Mouse (Mus musculus) layer of hippocampus, postnatal 25 days (tissue): ENCODE measurements around the gene Prlhr. TPM values are rescaled to one million over a fixed set of nuclear protein-coding genes. Genes with fewer than 3 reads are reported as not detected.

Source experiments
- DNase-seq, 2 experiments: peaks; one replicate each; pipeline ENCODE4 v3.0.0; 2022; ENCODE audit warnings: mixed read lengths in 2 of 2, low spot score in 1 of 2; ENCODE audit errors: extremely low spot score in 1 of 2
- total RNA-seq, 2 experiments: library from RNA; stranded (reverse); gene quantifications; 2 replicates each; pipeline ENCODE4 v1.2.3; 2021

Gene Prlhr
- under 1 TPM; 0.23 to 0.27 TPM for total RNA-seq

GRCm38 (mm10) chr19:60468254-60468762 is at the start of gene Prlhr:
Gene Prlhr (minus strand): TSS chr19:60468304.
- DNase-seq: no peak

GRCm38 (mm10) chr19:60515064-60515463 is 47.0 kb upstream of the Prlhr start:
- DNase-seq: no peak

- DNase-seq: peak in 1 of 2 experiments; percentile 10
Observed at GRCm38 (mm10) chr19:60513431-60513830, 45.3 kb upstream of the Prlhr start.

GRCm38 (mm10) chr19:60500209-60500608 is 32.1 kb upstream of the Prlhr start:
- DNase-seq: no peak

GRCm38 (mm10) chr19:60497171-60497570 is 29.1 kb upstream of the Prlhr start:
- no peak for DNase-seq

- DNase-seq: no peak
Observed at GRCm38 (mm10) chr19:60495772-60496171, 27.7 kb upstream of the Prlhr start.

GRCm38 (mm10) chr19:60489566-60489965 is 21.5 kb upstream of the Prlhr start:
- no peak for DNase-seq

- DNase-seq: no peak
Observed at GRCm38 (mm10) chr19:60485261-60485660, 17.2 kb upstream of the Prlhr start.

- no peak for DNase-seq
Observed at GRCm38 (mm10) chr19:60478859-60479258, 10.8 kb upstream of the Prlhr start.

- DNase-seq: no peak
Observed at GRCm38 (mm10) chr19:60477788-60478187, 9.7 kb upstream of the Prlhr start.

- DNase-seq: peak in 1 of 2 experiments; percentile 25
Observed at GRCm38 (mm10) chr19:60468846-60469245, 742 bp upstream of the Prlhr start.

GRCm38 (mm10) chr19:60467588-60468007 is 506 bp downstream of the Prlhr start:
- DNase-seq: no peak

GRCm38 (mm10) chr19:60466953-60467570 is 1.0 kb downstream of the Prlhr start:
- peak; percentile 46 to 65 for DNase-seq

- no peak for DNase-seq
Observed at GRCm38 (mm10) chr19:60465726-60466125, 2.4 kb downstream of the Prlhr start.

GRCm38 (mm10) chr19:60463896-60464295 is 4.2 kb downstream of the Prlhr start:
- DNase-seq: peak; percentile 46 to 68

GRCm38 (mm10) chr19:60463440-60463839 is 4.7 kb downstream of the Prlhr start:
- DNase-seq: no peak

- no peak for DNase-seq
Observed at GRCm38 (mm10) chr19:60461476-60461875, 6.6 kb downstream of the Prlhr start.

- DNase-seq: no peak
Observed at GRCm38 (mm10) chr19:60459680-60460079, 8.4 kb downstream of the Prlhr start.

- no peak for DNase-seq
Observed at GRCm38 (mm10) chr19:60459071-60459470, 9.0 kb downstream of the Prlhr start.

GRCm38 (mm10) chr19:60455791-60456190 is 12.3 kb downstream of the Prlhr start:
- no peak for DNase-seq

GRCm38 (mm10) chr19:60440531-60440930 is 27.6 kb downstream of the Prlhr start:
- DNase-seq: no peak

GRCm38 (mm10) chr19:60440083-60440482 is 28.0 kb downstream of the Prlhr start:
- DNase-seq: no peak
